Mouse (Mus musculus): ENCODE measurements around the gene Slc35d2. TPM values are rescaled to one million over a fixed set of nuclear protein-coding genes. Genes with fewer than 3 reads are reported as not detected.

Slc35d2 gene
- total RNA-seq, 2 experiments from 2014 or later = 0.74 to 0.85 TPM

GRCm38 (mm10) chr13:64120760-64121159, 8.4 kb downstream of the Slc35d2 start:
- no peak for DNase-seq (ENCODE audit: low spot score in 2 of 2)

- no peak for DNase-seq (ENCODE audit: low spot score in 2 of 2)
These were observed 11.7 kb downstream of the Slc35d2 start for GRCm38 (mm10) chr13:64117442-64117841.

- no peak for DNase-seq (ENCODE audit: low spot score in 2 of 2)
These were observed 18.7 kb downstream of the Slc35d2 start for GRCm38 (mm10) chr13:64110421-64110820.

- no peak for DNase-seq (ENCODE audit: low spot score in 2 of 2)
These were observed 20.8 kb downstream of the Slc35d2 start for GRCm38 (mm10) chr13:64108381-64108850.

- no peak for DNase-seq (ENCODE audit: low spot score in 2 of 2)
These were observed 21.6 kb downstream of the Slc35d2 start for GRCm38 (mm10) chr13:64107535-64107934.

GRCm38 (mm10) chr13:64107105-64107504, 22.1 kb downstream of the Slc35d2 start:
- DNase-seq (ENCODE audit: low spot score in 2 of 2) = no peak

- no peak for DNase-seq (ENCODE audit: low spot score in 2 of 2)
These were observed 23.5 kb downstream of the Slc35d2 start for GRCm38 (mm10) chr13:64105690-64106089.

GRCm38 (mm10) chr13:64100186-64100585, 29.0 kb downstream of the Slc35d2 start:
- DNase-seq (ENCODE audit: low spot score in 2 of 2) = peak; percentile 24 to 51

GRCm38 (mm10) chr13:64098992-64099391, 30.2 kb downstream of the Slc35d2 start:
- DNase-seq (ENCODE audit: low spot score in 2 of 2) = no peak

GRCm38 (mm10) chr13:64093341-64093740, 35.8 kb downstream of the Slc35d2 start:
- peak; percentile 60 to 78 for DNase-seq (ENCODE audit: low spot score in 2 of 2)

- no peak for DNase-seq (ENCODE audit: low spot score in 2 of 2)
These were observed 36.4 kb downstream of the Slc35d2 start for GRCm38 (mm10) chr13:64092752-64093151.

GRCm38 (mm10) chr13:64092141-64092540, 37.0 kb downstream of the Slc35d2 start:
- no peak for DNase-seq (ENCODE audit: low spot score in 2 of 2)

GRCm38 (mm10) chr13:64091006-64091405, 38.2 kb downstream of the Slc35d2 start:
- no peak for DNase-seq (ENCODE audit: low spot score in 2 of 2)

GRCm38 (mm10) chr13:64090278-64090677, 38.9 kb downstream of the Slc35d2 start:
- DNase-seq (ENCODE audit: low spot score in 2 of 2) = no peak

GRCm38 (mm10) chr13:64089130-64089529, 40.0 kb downstream of the Slc35d2 start, which contains the start of gene Hsd17b3:
Gene Hsd17b3 (minus strand): TSS chr13:64089230.
- no peak for DNase-seq (ENCODE audit: low spot score in 2 of 2)

- no peak for DNase-seq (ENCODE audit: low spot score in 2 of 2)
These were observed 41.1 kb downstream of the Slc35d2 start for GRCm38 (mm10) chr13:64088057-64088456.

- DNase-seq (ENCODE audit: low spot score in 2 of 2) = no peak
These were observed 43.1 kb downstream of the Slc35d2 start for GRCm38 (mm10) chr13:64086036-64086435.

- DNase-seq (ENCODE audit: low spot score in 2 of 2) = no peak
These were observed 45.8 kb downstream of the Slc35d2 start for GRCm38 (mm10) chr13:64083331-64083730.

GRCm38 (mm10) chr13:64081012-64081919, 47.9 kb downstream of the Slc35d2 start:
- DNase-seq (ENCODE audit: low spot score in 2 of 2) = no peak

GRCm38 (mm10) chr13:64077591-64077990, 51.6 kb downstream of the Slc35d2 start:
- DNase-seq (ENCODE audit: low spot score in 2 of 2) = no peak

GRCm38 (mm10) chr13:64076074-64076473, 53.1 kb downstream of the Slc35d2 start:
- no peak for DNase-seq (ENCODE audit: low spot score in 2 of 2)

- DNase-seq (ENCODE audit: low spot score in 2 of 2) = no peak
These were observed 62.5 kb downstream of the Slc35d2 start for GRCm38 (mm10) chr13:64066653-64067052.

GRCm38 (mm10) chr13:64064276-64064675, 64.9 kb downstream of the Slc35d2 start:
- DNase-seq (ENCODE audit: low spot score in 2 of 2) = no peak
